Mouse (Mus musculus) left cerebral cortex, adult 2 months (tissue): Measurements from ENCODE around the gene Icam2. TPM values are rescaled to one million over a fixed set of nuclear protein-coding genes. Genes with fewer than 3 reads are reported as not detected.

Experiments
- DNase-seq, 2 experiments: peaks; one replicate each; pipeline ENCODE4 v3.0.0; 2021 to 2022; ENCODE audit warnings: low spot score in 2 of 2, mixed read lengths in 1 of 2; ENCODE audit errors: extremely low spot score in 1 of 2
- H3K27ac ChIP-seq: fragments of 200-600 bp; 2 replicates; pipeline ENCODE4 v1.8.1; 2022
- H3K4me3 ChIP-seq: fragments of 200-600 bp; 2 replicates; pipeline ENCODE4 v1.8.1; 2022
- CTCF ChIP-seq: fragments of 200-600 bp; IDR thresholded peaks from 2 replicates; pipeline ENCODE4 v1.8.1; 2022; ENCODE audit warnings: antibody characterized with exemption, mild to moderate bottlenecking, moderate library complexity
- intact Hi-C: fragments of 180-260 bp; cut with DNase I; formaldehyde crosslinking; loops from one replicate; pipeline ENCODE4 v1.15.1; 2025
- total RNA-seq, 2 experiments: library from RNA; stranded (reverse); gene quantifications; 2 replicates each; pipeline ENCODE4 v1.2.3; 2021

Gene Icam2
- total RNA-seq, 2 experiments from 2014 or later = 3.2 to 3.6 TPM

DNA sequence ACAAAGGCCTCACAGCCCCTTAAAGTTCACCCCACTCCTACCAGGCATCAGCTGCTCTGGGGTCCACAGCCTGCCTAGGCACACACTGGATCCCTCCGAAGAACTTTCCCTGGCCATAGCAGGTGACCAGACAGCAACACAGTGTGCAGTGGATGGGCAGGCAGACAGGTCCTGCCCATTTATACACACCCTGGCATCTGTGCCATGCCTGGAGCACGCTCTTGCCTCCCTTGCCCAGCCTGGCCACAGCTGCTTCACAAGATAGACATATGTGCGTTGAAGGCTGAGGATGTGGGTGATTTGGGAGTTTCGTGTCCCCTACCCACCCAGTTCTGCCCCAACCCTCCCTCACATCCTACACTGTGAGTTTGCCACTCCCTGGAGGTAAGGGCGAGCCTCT lies 49.8 kb downstream of the Icam2 start:
- Histone ChIP-seq H3K27ac (no peak overlapping the region), H3K4me3 (no peak overlapping the region)
- intact Hi-C loops = no loop called here
- no peak for TF ChIP-seq CTCF
- DNase-seq = no peak

DNA sequence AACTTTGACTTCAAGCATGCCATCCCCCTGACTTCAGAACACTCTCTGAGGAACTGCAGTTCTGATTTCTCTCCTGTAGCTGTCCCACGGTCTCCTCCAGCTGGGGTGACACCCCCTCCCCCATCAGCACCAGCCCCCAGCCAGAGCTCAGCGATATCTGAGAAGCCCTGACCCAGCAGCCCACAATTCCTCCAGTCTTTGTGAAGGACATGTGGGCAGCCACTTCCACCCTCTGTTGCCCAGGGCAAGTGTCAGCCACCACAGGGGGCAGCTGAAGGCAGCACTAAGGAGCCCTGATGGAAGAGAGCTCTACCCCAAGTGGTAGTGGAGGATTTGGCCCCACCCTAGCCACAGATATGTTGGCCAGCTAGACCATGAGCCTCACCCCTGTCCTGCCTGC lies 53.8 kb downstream of the Icam2 start:
- intact Hi-C loops = no loop called here
- DNase-seq = no peak
- no peak for TF ChIP-seq CTCF
- Histone ChIP-seq H3K27ac (no peak overlapping the region), H3K4me3 (no peak overlapping the region)

DNA sequence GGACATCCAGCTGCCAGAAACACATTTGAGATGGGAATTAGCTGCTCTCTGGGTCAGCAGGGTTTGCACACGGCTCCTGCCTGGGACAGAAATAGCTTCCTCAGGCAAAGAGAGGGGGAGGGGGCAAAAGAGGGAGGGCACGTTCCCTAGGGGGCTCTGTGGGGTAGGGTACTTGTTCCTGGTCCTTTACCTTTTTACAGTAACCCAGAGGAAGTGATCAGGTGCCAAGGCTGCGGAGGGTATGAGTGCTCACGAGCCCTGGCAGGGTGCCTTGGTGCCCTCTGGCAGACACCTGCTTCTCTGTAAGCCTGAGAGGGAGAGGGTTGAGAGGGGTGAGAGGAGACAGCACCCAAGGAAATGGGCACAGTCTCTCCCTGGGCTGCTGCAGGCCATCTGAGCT lies 55.4 kb downstream of the Icam2 start:
- Histone ChIP-seq H3K27ac (no peak overlapping the region), H3K4me3 (no peak overlapping the region)
- DNase-seq = no peak
- intact Hi-C loops = no loop called here
- no peak for TF ChIP-seq CTCF

DNA sequence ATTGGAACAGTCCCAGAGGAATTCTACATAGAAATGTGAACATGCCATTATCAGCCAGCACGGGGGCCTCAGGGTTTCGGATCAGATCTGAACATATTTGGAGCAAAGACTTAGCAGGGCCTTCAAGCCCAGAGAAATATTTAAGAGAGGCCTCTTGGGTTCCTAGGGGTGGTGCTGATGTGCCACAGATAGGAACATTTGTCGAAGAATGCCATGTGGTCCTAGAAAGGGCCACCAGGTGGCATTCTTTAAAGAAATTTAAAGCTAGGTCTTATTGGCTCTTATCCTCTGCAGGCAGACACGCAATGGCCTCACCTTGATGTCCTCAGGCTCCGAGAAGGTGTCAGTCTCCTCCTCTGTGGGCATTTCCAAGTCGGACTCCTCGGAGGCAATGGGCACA lies 58.2 kb downstream of the Icam2 start:
- intact Hi-C loops = loop anchor here (2.0 to 10.0 kb wide), 3 partner anchors 61 to 295 kb away; partner anchors contain the start of genes Ftsj3 and Psmc5
- no peak for DNase-seq
- H3K27ac ChIP-seq = no peak overlapping the region
- peak; percentile 46 for TF ChIP-seq CTCF
- no peak overlapping the region for H3K4me3 ChIP-seq

DNA sequence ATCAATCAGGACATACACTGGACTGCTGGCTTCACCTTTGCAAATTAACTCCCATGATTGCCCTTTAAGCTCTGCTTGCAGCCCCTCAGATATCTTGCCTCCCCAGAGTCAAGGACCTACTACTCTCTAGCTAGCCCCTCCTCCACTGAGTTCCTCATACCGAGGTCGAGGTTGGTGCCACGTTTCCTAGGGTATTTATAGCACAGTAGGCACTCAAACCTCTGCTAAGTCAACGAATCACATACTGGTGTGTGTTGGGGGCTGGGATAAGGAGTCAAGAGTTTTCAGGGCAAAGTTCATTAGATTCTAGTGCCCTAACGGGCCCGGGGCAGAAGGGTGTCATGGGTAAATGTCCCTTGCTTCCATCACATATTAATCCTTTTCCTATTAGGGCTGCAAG lies 58.7 kb downstream of the Icam2 start:
- Histone ChIP-seq H3K27ac (no peak overlapping the region), H3K4me3 (no peak overlapping the region)
- no peak for TF ChIP-seq CTCF
- intact Hi-C loops = loop anchor here (2.0 to 10.0 kb wide), 3 partner anchors 62 to 296 kb away; partner anchors contain the start of genes Ftsj3 and Psmc5
- DNase-seq = no peak

DNA sequence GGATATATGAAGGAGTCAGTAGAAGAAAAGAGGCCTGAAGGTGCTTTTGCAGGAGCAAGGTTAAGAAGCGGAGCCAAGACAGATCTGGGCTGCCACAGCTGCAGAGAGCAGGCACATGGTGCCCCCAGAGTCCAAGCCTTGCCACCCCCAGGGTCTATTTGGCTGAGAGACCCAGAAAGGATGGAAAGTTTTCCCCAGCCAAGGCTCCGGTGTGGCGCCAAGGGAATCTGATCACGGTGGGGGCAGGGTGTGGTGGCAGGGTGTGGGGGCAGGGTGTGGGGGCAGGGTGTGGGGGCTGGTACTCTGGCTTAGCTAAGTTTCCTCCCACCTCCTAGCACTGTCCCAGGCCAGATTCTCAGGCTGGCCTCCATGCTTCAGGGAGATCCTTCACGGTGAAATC lies 59.4 kb downstream of the Icam2 start:
- H3K4me3 ChIP-seq = no peak overlapping the region
- H3K27ac ChIP-seq = no peak overlapping the region
- TF ChIP-seq CTCF = no peak
- intact Hi-C loops = loop anchor here (2.0 to 10.0 kb wide), 3 partner anchors 62 to 296 kb away; partner anchors contain the start of genes Ftsj3 and Psmc5
- DNase-seq = no peak

Other genes with a start within 250 kb of the Icam2 start
- gene Gm10840, start 227.2 kb downstream of the Icam2 start, total RNA-seq = not detected
- 10 to 100 TPM; 78.1 to 96.5 TPM for gene Limd2, start 227.2 kb downstream of the Icam2 start, total RNA-seq
- 10 to 100 TPM; 30.9 to 31.5 TPM for gene Strada, start 185.9 kb downstream of the Icam2 start, total RNA-seq
- gene Ccdc47, start 171.7 kb downstream of the Icam2 start, total RNA-seq = 10 to 100 TPM; 83.2 to 84.8 TPM
- 10 to 100 TPM; 63.4 to 68.7 TPM for gene Ddx42, start 171.1 kb downstream of the Icam2 start, total RNA-seq
- 10 to 100 TPM; 30.1 to 31.1 TPM for gene Ftsj3, start 132.0 kb downstream of the Icam2 start, total RNA-seq
- 100 to 1,000 TPM; 187 to 209 TPM for gene Psmc5, start 131.9 kb downstream of the Icam2 start, total RNA-seq
- 10 to 100 TPM; 16.5 to 18.8 TPM for gene Smarcd2, start 115.1 kb downstream of the Icam2 start, total RNA-seq
- not detected for gene Tcam1, start 111.4 kb downstream of the Icam2 start, total RNA-seq
- not detected for gene Gh, start 86.2 kb downstream of the Icam2 start, total RNA-seq
- not detected for gene Cd79b, start 73.3 kb downstream of the Icam2 start, total RNA-seq
- gene Scn4a, start 34.8 kb downstream of the Icam2 start, total RNA-seq = not detected
- gene Prr29, start 22.6 kb downstream of the Icam2 start, total RNA-seq = not detected
- gene Ern1, start 99.8 kb upstream of the Icam2 start, total RNA-seq = 10 to 100 TPM; 10.4 to 11.3 TPM
- 100 to 1,000 TPM; 114 to 118 TPM for gene Tex2, start 225.3 kb upstream of the Icam2 start, total RNA-seq